Mouse (Mus musculus) ZHBTc4 (cell line): ENCODE results near the gene Ifna11.

ENCODE experiments used
- DNase-seq: peaks from one replicate; pipeline ENCODE4 v3.0.0-alpha.2; 2011; ENCODE audit warnings: low read depth, low spot score

Ifna11 gene

GRCm38 (mm10) chr4:88840058-88840457 lies 20.3 kb downstream of the Ifna11 start:
- DNase-seq, result no peak

DNA sequence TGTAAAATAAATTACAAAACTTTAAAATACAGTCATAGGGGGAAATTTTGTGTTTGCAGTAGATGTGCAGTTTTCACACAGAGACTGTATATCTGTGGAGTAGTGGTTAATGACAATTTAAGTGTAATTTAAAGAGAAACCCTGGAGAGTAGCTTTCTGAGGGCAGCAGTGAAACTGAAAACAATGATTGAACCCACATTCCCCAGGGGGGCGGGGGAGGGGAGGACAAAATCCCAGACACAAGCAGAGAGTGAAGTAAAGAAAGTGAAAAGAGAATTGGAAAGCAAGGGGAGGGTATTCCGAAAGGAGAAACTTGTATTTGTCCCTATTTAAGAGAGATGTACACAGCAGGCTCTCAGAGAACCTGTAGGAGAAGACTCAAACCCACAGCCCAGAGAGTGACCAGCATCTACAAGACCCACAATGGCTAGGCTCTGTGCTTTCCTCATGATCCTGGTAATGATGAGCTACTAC lies 21.7 kb downstream of the Ifna11 start, which contains the start of gene Ifna4:
Gene Ifna4 (plus strand): TSS at position 424 of the 474 bp plus-strand sequence.
- DNase-seq, result no peak

DNA sequence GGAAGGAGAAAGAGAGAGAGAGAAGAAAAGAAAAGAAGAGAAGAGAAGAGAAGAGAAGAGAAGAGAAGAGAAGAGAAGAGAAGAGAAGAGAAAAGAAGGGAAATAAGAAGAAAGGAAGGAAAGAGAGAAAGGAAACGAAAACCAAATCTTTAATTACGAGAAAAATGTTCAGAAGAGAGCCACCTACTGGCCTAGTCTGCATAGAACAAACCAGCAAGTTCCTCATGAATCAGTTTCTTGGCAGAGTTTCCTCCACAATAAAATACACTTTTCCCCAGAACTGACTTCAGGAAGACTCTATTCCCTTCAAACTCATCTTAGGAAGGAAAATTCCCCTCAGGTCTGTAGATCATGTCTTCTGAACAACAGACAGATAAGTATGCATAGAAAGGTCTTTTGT lies 25.6 kb downstream of the Ifna11 start:
- no peak for DNase-seq

DNA sequence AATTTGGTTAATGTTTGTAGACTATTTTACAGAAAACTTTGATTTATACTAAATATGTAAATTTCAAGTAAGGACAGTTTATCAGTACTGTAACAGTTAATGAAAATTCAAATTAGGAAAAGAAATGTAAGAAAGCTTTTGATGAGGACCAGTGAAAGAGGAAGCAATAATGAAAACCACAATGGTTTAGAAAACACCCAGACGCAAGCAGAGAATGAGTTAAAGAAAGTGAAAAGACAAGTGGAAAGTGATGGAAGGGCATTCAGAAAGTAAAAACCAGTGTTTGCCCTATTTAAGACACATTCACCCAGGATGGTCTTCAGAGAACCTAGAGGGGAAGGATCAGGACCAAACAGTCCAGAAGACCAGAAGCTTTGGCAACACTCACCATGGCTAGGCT lies 29.9 kb downstream of the Ifna11 start, which contains the start of gene Ifna1:
Gene Ifna1 (plus strand): TSS at position 390 of the 400 bp plus-strand sequence.
- no peak for DNase-seq

GRCm38 (mm10) chr4:88851026-88851763 lies 31.4 kb downstream of the Ifna11 start:
- DNase-seq, result no peak

- no peak for DNase-seq
Measured at GRCm38 (mm10) chr4:88859214-88859613, 39.5 kb downstream of the Ifna11 start.

DNA sequence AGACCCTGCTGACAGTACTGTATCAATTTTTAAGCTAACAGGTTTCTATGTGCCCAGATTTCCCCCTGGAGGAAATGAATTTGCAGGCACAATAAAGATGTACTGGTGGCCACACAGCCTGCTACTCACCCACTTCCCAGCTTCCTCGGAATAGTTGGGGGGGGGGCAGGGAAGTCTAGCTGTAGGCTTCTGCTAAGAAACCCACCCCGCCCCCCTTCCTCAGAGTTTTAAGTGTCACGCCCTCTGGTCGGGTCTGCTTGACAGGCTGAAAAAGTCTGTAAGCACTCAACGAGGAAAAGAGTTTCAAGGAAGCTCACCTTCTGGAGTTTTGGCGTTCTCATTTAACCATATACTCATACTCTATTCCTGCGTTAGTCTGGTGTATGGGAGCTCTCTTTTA lies 43.5 kb downstream of the Ifna11 start:
- DNase-seq, result peak; percentile 72

DNA sequence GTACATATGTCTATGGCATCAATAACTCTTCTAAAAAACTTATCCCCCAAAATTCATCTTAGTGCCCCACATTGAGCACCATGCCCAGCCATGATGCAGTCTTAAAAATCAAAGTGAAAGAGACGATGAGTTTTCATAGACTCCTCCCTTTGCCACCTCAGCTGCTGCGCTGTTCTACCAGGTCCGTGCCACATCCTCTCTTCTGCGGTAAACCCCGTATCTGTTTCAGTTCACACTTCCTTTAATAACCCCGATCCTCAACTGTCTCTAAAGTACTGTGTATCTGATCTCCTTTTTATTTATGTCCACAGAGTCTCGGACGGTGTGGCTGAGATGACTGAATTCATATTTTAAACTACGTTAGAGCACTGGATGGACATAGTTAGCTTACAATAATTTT lies 44.8 kb downstream of the Ifna11 start:
- no peak for DNase-seq

- no peak for DNase-seq
Measured at GRCm38 (mm10) chr4:88865011-88865569, 45.3 kb downstream of the Ifna11 start.

- DNase-seq, result peak; percentile 79
Measured at GRCm38 (mm10) chr4:88867366-88867925, 47.7 kb downstream of the Ifna11 start.

DNA sequence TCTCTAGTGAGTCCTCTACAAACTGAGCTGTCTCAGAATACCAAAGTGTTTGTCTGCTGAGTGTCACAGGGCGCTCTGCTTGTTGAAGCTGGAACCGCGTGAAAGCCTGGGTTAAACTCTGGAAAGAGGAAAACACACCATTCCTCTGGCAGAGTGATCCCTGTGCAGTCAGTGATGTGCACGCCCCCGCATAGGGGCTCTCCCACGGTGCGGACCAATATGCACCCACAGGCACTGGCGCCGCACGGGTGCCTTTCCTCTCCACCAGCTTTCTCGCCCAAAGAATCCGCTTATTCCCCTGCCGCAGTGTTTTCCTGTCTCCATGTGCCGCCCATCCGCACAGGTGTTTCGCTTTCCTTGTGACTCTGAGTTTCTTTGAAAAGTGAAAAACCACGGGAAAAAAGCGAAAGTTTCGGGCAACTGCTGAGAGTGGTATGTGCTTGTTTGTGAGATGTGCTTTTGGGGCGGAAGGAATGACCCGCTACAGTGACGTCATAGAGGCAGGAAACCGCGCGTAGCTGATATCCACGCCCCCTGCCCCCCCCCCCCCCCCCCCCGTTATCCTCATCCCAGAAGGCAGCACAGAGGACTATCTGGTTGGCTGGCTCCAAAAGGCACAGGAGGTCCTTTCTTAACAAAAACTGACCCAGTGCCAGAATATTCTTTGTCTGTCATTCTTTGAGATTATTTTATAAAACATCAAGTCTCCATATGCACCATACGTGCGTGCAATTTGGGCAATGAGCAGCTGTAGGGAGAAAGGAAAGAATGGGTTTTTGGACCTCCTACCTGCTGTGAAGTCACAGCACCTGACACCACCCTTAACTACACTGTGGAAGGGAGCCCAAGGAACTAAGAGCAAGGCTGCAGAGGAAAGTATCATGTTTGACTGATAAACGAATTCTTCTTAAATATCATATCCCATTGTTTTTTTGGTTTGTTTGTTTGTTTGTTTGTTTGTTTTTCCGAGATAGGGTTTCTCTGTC lies 48.5 kb downstream of the Ifna11 start:
- peak; percentile 32 for DNase-seq
